Mouse (Mus musculus): ENCODE results near the gene Kars. TPM values are rescaled to one million over a fixed set of nuclear protein-coding genes. Genes with fewer than 3 reads are reported as not detected.

The Kars gene
- polyA plus RNA-seq, 1 experiment = 199 TPM

DNA sequence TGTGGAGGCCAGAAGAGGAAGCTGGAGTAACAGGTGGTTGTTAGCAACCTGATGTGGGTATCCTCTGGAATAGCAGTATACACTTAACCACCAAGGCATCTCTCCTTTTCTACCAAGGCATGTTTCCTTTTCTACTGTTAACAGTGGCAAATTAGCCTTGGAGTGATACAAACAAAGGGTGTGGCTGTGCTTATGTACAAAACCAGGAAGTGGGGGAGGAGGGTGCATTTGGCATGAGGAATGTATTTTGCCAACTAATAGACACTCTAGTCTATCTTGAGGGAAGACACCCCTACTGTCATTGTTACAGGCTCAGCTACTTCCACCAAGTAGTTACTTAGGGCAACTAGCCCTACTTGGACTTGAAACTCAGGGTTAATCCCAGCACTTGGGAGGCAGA lies 6.4 kb downstream of the Kars start:
- Histone ChIP-seq H3K4me3 (no peak overlapping the region), H3ac (ENCODE audit: control insufficient read depth, insufficient read length) (no peak overlapping the region), H3K27me3 (ENCODE audit: control insufficient read depth, insufficient read depth, insufficient read length) (no peaks in the 10 kb centered on the region), H3K79me2 (ENCODE audit: control insufficient read depth, insufficient read depth) (peaks cover 34% of the 10 kb centered on the region), H3K36me3 (ENCODE audit: control insufficient read depth, insufficient read depth) (peaks cover 32% of the 10 kb centered on the region), H3K4me2 (ENCODE audit: low read depth) (peak overlapping the region; percentile 53)
- no peak for TF ChIP-seq MYOG (IDR thresholded peaks at IDR 0.05; ENCODE audit: control insufficient read depth in 1 of 3, insufficient read depth in 1 of 3, insufficient read length in 2 of 3, low read depth in 2 of 3)
- TF ChIP-seq POLR2AphosphoS2 (IDR thresholded peaks at IDR 0.05; ENCODE audit: insufficient read length, low read depth) = no peak
- no peak for TF ChIP-seq CEBPB (IDR thresholded peaks at IDR 0.05; ENCODE audit: insufficient read depth, poor library complexity, severe bottlenecking)
- TF ChIP-seq POLR2A (IDR thresholded peaks at IDR 0.05; ENCODE audit: insufficient read length, low read depth) = no peak

DNA sequence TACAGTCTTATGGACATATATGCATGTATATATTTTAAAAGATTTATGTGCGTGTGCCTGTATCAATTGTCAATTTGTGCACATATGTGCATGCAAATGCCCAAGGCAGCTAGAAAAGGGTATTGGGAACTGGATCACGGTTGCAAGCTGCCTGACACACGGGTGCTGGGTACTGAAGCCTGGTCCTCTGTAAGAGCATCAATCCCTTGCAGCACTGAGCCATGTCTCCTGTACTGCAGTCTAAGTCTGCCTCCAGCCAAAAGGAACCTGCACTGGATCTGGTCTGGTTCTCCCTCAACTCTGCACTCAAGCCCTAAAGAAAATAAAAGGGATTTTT lies 18.5 kb downstream of the Kars start:
- Histone ChIP-seq H3K27me3 (ENCODE audit: control insufficient read depth, insufficient read depth, insufficient read length) (no peaks in the 10 kb centered on the region), H3K4me3 (peak overlapping the region; percentile 72), H3ac (ENCODE audit: control insufficient read depth, insufficient read length) (no peak overlapping the region), H3K4me2 (ENCODE audit: low read depth) (no peak overlapping the region), H3K36me3 (ENCODE audit: control insufficient read depth, insufficient read depth) (peaks cover 14% of the 10 kb centered on the region), H3K79me2 (ENCODE audit: control insufficient read depth, insufficient read depth) (peaks cover 5% of the 10 kb centered on the region)
- TF ChIP-seq MAX (IDR thresholded peaks at IDR 0.05; ENCODE audit: low read depth) (no peak), REST (IDR thresholded peaks at IDR 0.05; ENCODE audit: insufficient read depth, insufficient read length) (no peak), MYOG (IDR thresholded peaks at IDR 0.05; ENCODE audit: control insufficient read depth in 1 of 3, insufficient read depth in 1 of 3, insufficient read length in 2 of 3, low read depth in 2 of 3) (no peak), TCF12 (IDR thresholded peaks at IDR 0.05; ENCODE audit: insufficient read depth, poor library complexity, severe bottlenecking) (no peak), E2F4 (IDR thresholded peaks at IDR 0.05; ENCODE audit: insufficient read depth) (no peak), POLR2AphosphoS2 (IDR thresholded peaks at IDR 0.05; ENCODE audit: insufficient read length, low read depth) (no peak), USF1 (IDR thresholded peaks at IDR 0.05; ENCODE audit: low read depth) (no peak), MYOD1 (IDR thresholded peaks at IDR 0.05; ENCODE audit: control insufficient read depth in 1 of 3, insufficient read length in 2 of 3, low read depth in 2 of 3) (no peak), TCF3 (IDR thresholded peaks at IDR 0.05; ENCODE audit: insufficient read length, low read depth) (no peak), SRF (IDR thresholded peaks at IDR 0.05; ENCODE audit: control insufficient read depth, insufficient read length, low read depth) (no peak), POLR2A (IDR thresholded peaks at IDR 0.05; ENCODE audit: insufficient read length, low read depth) (no peak), CEBPB (IDR thresholded peaks at IDR 0.05; ENCODE audit: insufficient read depth, poor library complexity, severe bottlenecking) (no peak)

DNA sequence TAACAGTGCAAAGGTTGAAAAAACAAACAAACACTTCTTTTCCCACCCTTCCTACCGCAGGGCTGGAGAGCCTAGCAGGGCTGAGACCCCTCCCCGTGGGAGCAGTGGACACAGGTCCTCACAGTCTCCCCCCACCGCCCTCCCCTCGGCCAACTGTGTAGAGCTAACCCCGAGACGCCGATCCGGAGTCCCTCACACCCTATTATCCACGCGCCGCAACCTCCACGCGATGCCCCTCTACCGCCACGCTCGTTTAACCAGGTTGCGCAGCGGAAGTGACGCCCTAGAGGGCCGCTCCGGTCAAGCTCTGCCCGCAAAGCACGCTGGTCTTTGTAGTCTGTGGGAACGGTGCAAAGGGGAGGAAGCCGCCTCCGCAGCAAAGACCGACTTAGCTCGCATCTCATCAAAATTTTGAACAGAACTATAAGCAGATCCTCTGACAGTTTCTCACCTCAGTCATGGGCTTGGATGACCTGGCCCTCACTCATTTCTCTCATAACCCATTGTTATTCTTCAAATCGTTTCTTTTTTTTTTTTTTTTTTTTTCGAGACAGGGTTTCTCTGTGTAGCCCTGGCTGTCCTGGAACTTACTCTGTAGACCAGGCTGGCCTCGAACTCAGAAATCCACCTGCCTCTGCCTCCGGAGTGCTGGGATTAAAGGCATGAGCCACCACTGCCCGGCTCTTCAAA lies 19.0 kb downstream of the Kars start, which contains the start of gene Adat1:
Gene Adat1 (minus strand): TSS at position 290 of the 690 bp plus-strand sequence.
- H3K27me3 ChIP-seq (ENCODE audit: control insufficient read depth, insufficient read depth, insufficient read length) = no peaks in the 10 kb centered on the region
- no peak for TF ChIP-seq MAX (IDR thresholded peaks at IDR 0.05; ENCODE audit: low read depth)
- TF ChIP-seq USF1 (IDR thresholded peaks at IDR 0.05; ENCODE audit: low read depth) = no peak
- TF ChIP-seq REST (IDR thresholded peaks at IDR 0.05; ENCODE audit: insufficient read depth, insufficient read length) = no peak
- TF ChIP-seq CEBPB (IDR thresholded peaks at IDR 0.05; ENCODE audit: insufficient read depth, poor library complexity, severe bottlenecking) = no peak
- peak; percentile 99 for TF ChIP-seq POLR2AphosphoS2 (IDR thresholded peaks at IDR 0.05; ENCODE audit: insufficient read length, low read depth)
- peak; percentile 50 for TF ChIP-seq SRF (IDR thresholded peaks at IDR 0.05; ENCODE audit: control insufficient read depth, insufficient read length, low read depth)
- TF ChIP-seq E2F4 (IDR thresholded peaks at IDR 0.05; ENCODE audit: insufficient read depth) = peak; percentile 80
- TF ChIP-seq MYOD1 (IDR thresholded peaks at IDR 0.05; ENCODE audit: control insufficient read depth in 1 of 3, insufficient read length in 2 of 3, low read depth in 2 of 3) = no peak
- TF ChIP-seq TCF3 (IDR thresholded peaks at IDR 0.05; ENCODE audit: insufficient read length, low read depth) = no peak
- no peak for TF ChIP-seq TCF12 (IDR thresholded peaks at IDR 0.05; ENCODE audit: insufficient read depth, poor library complexity, severe bottlenecking)
- peak; percentile 91 for TF ChIP-seq POLR2A (IDR thresholded peaks at IDR 0.05; ENCODE audit: insufficient read length, low read depth)
- no peak for TF ChIP-seq MYOG (IDR thresholded peaks at IDR 0.05; ENCODE audit: control insufficient read depth in 1 of 3, insufficient read depth in 1 of 3, insufficient read length in 2 of 3, low read depth in 2 of 3)
- H3ac ChIP-seq (ENCODE audit: control insufficient read depth, insufficient read length) = peak within 1 kb of the TSS; percentile 9
- peaks cover 14% of the 10 kb centered on the region for H3K36me3 ChIP-seq (ENCODE audit: control insufficient read depth, insufficient read depth)
- H3K4me2 ChIP-seq (ENCODE audit: low read depth) = peak within 1 kb of the TSS; percentile 73
- peak within 1 kb of the TSS; percentile 72 for H3K4me3 ChIP-seq
- H3K79me2 ChIP-seq (ENCODE audit: control insufficient read depth, insufficient read depth) = peaks cover 5% of the 10 kb centered on the region

DNA sequence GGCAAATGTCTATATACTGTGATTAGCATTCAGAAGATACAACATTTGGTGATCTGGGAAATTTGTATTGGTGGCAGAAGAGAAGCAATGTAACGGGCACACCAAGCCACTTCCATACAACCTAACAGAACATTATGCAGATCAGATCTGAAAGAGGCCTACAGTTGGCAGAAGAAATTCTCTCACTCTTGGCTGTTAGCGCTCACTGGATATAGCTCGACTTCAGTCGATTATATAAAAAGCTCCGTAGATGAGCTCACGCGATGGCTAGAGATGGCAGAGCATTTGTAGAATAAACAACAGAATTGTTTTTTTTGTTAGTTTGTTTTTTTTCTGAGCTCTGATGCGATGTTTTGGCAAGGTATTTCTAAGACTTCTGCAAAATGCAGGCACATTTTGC lies 19.8 kb downstream of the Kars start:
- H3ac ChIP-seq (ENCODE audit: control insufficient read depth, insufficient read length) = peak overlapping the region; percentile 9
- peak overlapping the region; percentile 73 for H3K4me2 ChIP-seq (ENCODE audit: low read depth)
- H3K27me3 ChIP-seq (ENCODE audit: control insufficient read depth, insufficient read depth, insufficient read length) = no peaks in the 10 kb centered on the region
- no peak for TF ChIP-seq REST (IDR thresholded peaks at IDR 0.05; ENCODE audit: insufficient read depth, insufficient read length)
- TF ChIP-seq USF1 (IDR thresholded peaks at IDR 0.05; ENCODE audit: low read depth) = no peak
- no peak for TF ChIP-seq TCF12 (IDR thresholded peaks at IDR 0.05; ENCODE audit: insufficient read depth, poor library complexity, severe bottlenecking)
- no peak for TF ChIP-seq MYOD1 (IDR thresholded peaks at IDR 0.05; ENCODE audit: control insufficient read depth in 1 of 3, insufficient read length in 2 of 3, low read depth in 2 of 3)
- TF ChIP-seq E2F4 (IDR thresholded peaks at IDR 0.05; ENCODE audit: insufficient read depth) = no peak
- no peak for TF ChIP-seq POLR2A (IDR thresholded peaks at IDR 0.05; ENCODE audit: insufficient read length, low read depth)
- no peak for TF ChIP-seq TCF3 (IDR thresholded peaks at IDR 0.05; ENCODE audit: insufficient read length, low read depth)
- no peak for TF ChIP-seq MAX (IDR thresholded peaks at IDR 0.05; ENCODE audit: low read depth)
- no peak for TF ChIP-seq SRF (IDR thresholded peaks at IDR 0.05; ENCODE audit: control insufficient read depth, insufficient read length, low read depth)
- no peak for TF ChIP-seq MYOG (IDR thresholded peaks at IDR 0.05; ENCODE audit: control insufficient read depth in 1 of 3, insufficient read depth in 1 of 3, insufficient read length in 2 of 3, low read depth in 2 of 3)
- TF ChIP-seq CEBPB (IDR thresholded peaks at IDR 0.05; ENCODE audit: insufficient read depth, poor library complexity, severe bottlenecking) = no peak
- no peak for TF ChIP-seq POLR2AphosphoS2 (IDR thresholded peaks at IDR 0.05; ENCODE audit: insufficient read length, low read depth)
- peak overlapping the region; percentile 72 for H3K4me3 ChIP-seq
- H3K36me3 ChIP-seq (ENCODE audit: control insufficient read depth, insufficient read depth) = peaks cover 14% of the 10 kb centered on the region
- H3K79me2 ChIP-seq (ENCODE audit: control insufficient read depth, insufficient read depth) = peaks cover 5% of the 10 kb centered on the region
